26 mouse cellular contexts compared by ENCODE assay signal in genomic region chr4:44967402-44967801, GRCm38 (mm10). TPM values are rescaled to one million over a fixed set of nuclear protein-coding genes. Genes with fewer than 3 reads are reported as not detected.
DNase-seq lines count a peak whose midpoint lies in the region; ATAC-seq and TF ChIP-seq lines count a peak whose summit lies in the region.
"Had no signal": no experiment of that assay in that cellular context is flagged by ENCODE, and none has a peak within 500 bp of the region (broad histone marks: within the 10 kb centered on the region; RNA-seq: fewer than 3 reads in every experiment).

No protein-coding gene starts in this region.

- H3K79me2 ChIP-seq in CH12.LX (replicated peaks; ENCODE audit: control insufficient read depth, extremely low read depth, insufficient read depth, poor library complexity, severe bottlenecking), result no peaks in the 10 kb centered on the region

- no peak; the same call in 1 of the 2 replicates for TF ChIP-seq RAD21 in CH12.LX (IDR thresholded peaks at IDR 0.05; ENCODE audit: low read depth, low read length)

- H3K4me2 ChIP-seq in CH12.LX (ENCODE audit: insufficient read depth, low read depth, poor library complexity, severe bottlenecking), result no peak overlapping the region
- H3K4me2 ChIP-seq: forebrain, embryonic 13.5 days; heart, embryonic 12.5 days; heart, embryonic 15.5 days; hindbrain, embryonic 13.5 days had no signal

- no peak for TF ChIP-seq CTCF in CH12.LX (conservative IDR thresholded peaks at IDR 0.05 in 1 of 2, IDR thresholded peaks at IDR 0.05 in 1 of 2; ENCODE audit: low read depth in 2 of 2, low read length in 2 of 2)

- in situ Hi-C loops in CH12.LX (cut with MboI; ENCODE audit: low pct_ligation_motif_present, low pct_unique_long_range_greater_than_20kb, low sequenced_read_pairs), result no loop called here

- H3K9ac ChIP-seq in CH12.LX (ENCODE audit: insufficient read depth, low read depth), result no peak overlapping the region
- H3K9ac ChIP-seq: forebrain, embryonic 13.5 days; heart, embryonic 12.5 days; heart, embryonic 15.5 days; hindbrain, embryonic 13.5 days had no signal

- peak; percentile 49; the same call in 1 of the 2 replicates for ATAC-seq in neutrophil, adult 5-6 weeks (ENCODE audit: extremely low read depth, insufficient number of reproducible peaks, low FRiP score, poor library complexity, severe bottlenecking)
- ATAC-seq: CD4-positive, CD25-positive, alpha-beta regulatory T cell, adult 4 months; forebrain, embryonic 13.5 days; forebrain, embryonic 16.5 days; hindbrain, embryonic 16.5 days; Patski had no signal

- dilution Hi-C loops in CH12.LX (cut with MboI; ENCODE audit: extremely low pct_ligation_motif_present, extremely low pct_unique_long_range_greater_than_20kb, low sequenced_read_pairs), result no loop called here

- no peak for TF ChIP-seq POLR2A in CH12.LX (IDR thresholded peaks at IDR 0.05; ENCODE audit: low read depth, low read length)

- H3K4me3 ChIP-seq in CH12.LX (replicated peaks in 1 of 3; ENCODE audit: low read depth in 2 of 3, low read length in 2 of 3, poor library complexity in 1 of 3), result peak overlapping the region in 2 of 3 experiments; percentile 0 to 60
- H3K4me3 ChIP-seq: forebrain, embryonic 10.5 days; forebrain, embryonic 13.5 days; heart, embryonic 12.5 days; heart, embryonic 15.5 days; hindbrain, embryonic 10.5 days; hindbrain, embryonic 13.5 days had no signal

- peaks cover 58 to 71% of the 10 kb centered on the region in 2 experiments for H3K4me1 ChIP-seq in CH12.LX (ENCODE audit: control insufficient read depth in 1 of 2, insufficient read depth in 2 of 2)
- H3K4me1 ChIP-seq: forebrain, embryonic 13.5 days; heart, embryonic 12.5 days had no signal

- TF ChIP-seq EP300 in CH12.LX (IDR thresholded peaks at IDR 0.05; ENCODE audit: low read length), result peak; percentile 92

- peaks cover 30% of the 10 kb centered on the region for H3K9me3 ChIP-seq in CH12.LX (replicated peaks; ENCODE audit: low read length)
- H3K9me3 ChIP-seq: forebrain, embryonic 10.5 days; forebrain, embryonic 13.5 days; heart, embryonic 12.5 days; heart, embryonic 15.5 days; hindbrain, embryonic 10.5 days; hindbrain, embryonic 13.5 days had no signal

- no peak overlapping the region for H3K27ac ChIP-seq in CH12.LX (ENCODE audit: insufficient read depth, low read depth)
- H3K27ac ChIP-seq: forebrain, embryonic 10.5 days; forebrain, embryonic 13.5 days; heart, embryonic 15.5 days; hindbrain, embryonic 10.5 days; hindbrain, embryonic 13.5 days had no signal

- DNase-seq in spleen, adult 12 weeks (ENCODE audit: low spot score), result peak; percentile 21
- no peak for DNase-seq in spleen, postnatal 14 days (ENCODE audit: low spot score in 2 of 2)
- DNase-seq in CH12.LX (ENCODE audit: extremely low read depth), result peak; percentile 87
- peak; percentile 80 for DNase-seq in splenic B cell, adult 2 months (ENCODE audit: low read depth, low spot score)
- no peak for DNase-seq in left cerebral cortex, adult 11 months (ENCODE audit: low spot score)
- no peak for DNase-seq in heart, adult 18-20 months
- DNase-seq in gastrocnemius, postnatal 25 days, result no peak
- DNase-seq: adrenal gland, postnatal 14 days; cerebellum, adult 18-20 months; cerebellum, adult 9-10 months; cerebellum, postnatal 14 days; gastrocnemius, postnatal 10 days; heart, adult 11 months; heart, postnatal 10 days; heart, postnatal 36 days had no signal

- peaks cover 0 to 10% of the 10 kb centered on the region in 2 experiments for H3K36me3 ChIP-seq in CH12.LX (replicated peaks in 1 of 2; ENCODE audit: control insufficient read depth in 1 of 2, insufficient read depth in 1 of 2, low read length in 1 of 2)
- no peaks in the 10 kb centered on the region for H3K36me3 ChIP-seq in splenic B cell, adult 2 months (ENCODE audit: control insufficient read depth, insufficient read depth, low read length, poor library complexity, severe bottlenecking)
- H3K36me3 ChIP-seq: forebrain, embryonic 10.5 days; heart, embryonic 12.5 days; heart, embryonic 15.5 days; hindbrain, embryonic 10.5 days; hindbrain, embryonic 13.5 days had no signal

- no peaks in the 10 kb centered on the region for H3K27me3 ChIP-seq in CH12.LX (replicated peaks)
- H3K27me3 ChIP-seq in splenic B cell, adult 2 months (ENCODE audit: control insufficient read depth, insufficient read depth, low read length, poor library complexity, severe bottlenecking), result no peaks in the 10 kb centered on the region
- H3K27me3 ChIP-seq: forebrain, embryonic 13.5 days; heart, embryonic 12.5 days; heart, embryonic 15.5 days; hindbrain, embryonic 13.5 days; Patski had no signal

TF ChIP-seq in CH12.LX, 34 proteins besides CTCF, POLR2A, EP300 and RAD21:
- TF ChIP-seq ETS1 (conservative IDR thresholded peaks at IDR 0.05; ENCODE audit: low read depth, low read length), result peak; percentile 95
- peak; percentile 40; the same call in 1 of the 2 replicates for TF ChIP-seq CHD2 (IDR thresholded peaks at IDR 0.05; ENCODE audit: low read length)
- peak; percentile 83 for TF ChIP-seq MAFK (IDR thresholded peaks at IDR 0.05; ENCODE audit: insufficient replicate concordance, low read length)
- peak; percentile 19; the same call in 1 of the 2 replicates for TF ChIP-seq NRF1 (IDR thresholded peaks at IDR 0.05; ENCODE audit: low read depth, low read length)
- TF ChIP-seq MXI1 (IDR thresholded peaks at IDR 0.05; ENCODE audit: low read depth, low read length), result peak; percentile 43; the same call in 1 of the 2 replicates
- TF ChIP-seq IRF4 (IDR thresholded peaks at IDR 0.05; ENCODE audit: low read depth, low read length), result peak; percentile 83
- no peak for TF ChIP-seq JUND (conservative IDR thresholded peaks at IDR 0.05; ENCODE audit: low read depth, low read length)
- peak; percentile 26; the same call in 1 of the 2 replicates for TF ChIP-seq MAZ (IDR thresholded peaks at IDR 0.05; ENCODE audit: low read depth, low read length)
- peak; percentile 74 for TF ChIP-seq MYC (IDR thresholded peaks at IDR 0.05; ENCODE audit: low read depth, low read length)
- peak; percentile 70; the same call in 1 of the 2 replicates for TF ChIP-seq RCOR1 (conservative IDR thresholded peaks at IDR 0.05; ENCODE audit: low read depth, low read length)
- peak; percentile 99 for TF ChIP-seq BHLHE40 (IDR thresholded peaks at IDR 0.05; ENCODE audit: low read depth, low read length)
- peak; percentile 51; the same call in 1 of the 2 replicates for TF ChIP-seq TBP (conservative IDR thresholded peaks at IDR 0.05; ENCODE audit: low read depth, low read length)
- TF ChIP-seq UBTF (IDR thresholded peaks at IDR 0.05; ENCODE audit: low read depth, low read length), result 0 out of 2 replicates have a peak, but pooled peaks have one; percentile 41
- no peak for TF ChIP-seq JUN (IDR thresholded peaks at IDR 0.05; ENCODE audit: insufficient read depth, low read depth, low read length)
- TF ChIP-seq MEF2A (IDR thresholded peaks at IDR 0.05; ENCODE audit: borderline replicate concordance, low read depth, low read length), result peak; percentile 82
- 0 out of 2 replicates have a peak, but pooled peaks have one; percentile 14 for TF ChIP-seq SMC3 (IDR thresholded peaks at IDR 0.05; ENCODE audit: low read depth, low read length)
- 0 out of 2 replicates have a peak, but pooled peaks have one; percentile 45 for TF ChIP-seq ZMIZ1 (IDR thresholded peaks at IDR 0.05; ENCODE audit: low read depth, low read length)
- peak; percentile 50; the same call in 1 of the 2 replicates for TF ChIP-seq ZNF384 (IDR thresholded peaks at IDR 0.05; ENCODE audit: low read depth, low read length)
- TF ChIP-seq ELF1 (IDR thresholded peaks at IDR 0.05; ENCODE audit: low read depth, low read length), result no peak
- no peak for TF ChIP-seq E2F4 (IDR thresholded peaks at IDR 0.05; ENCODE audit: insufficient replicate concordance, low read depth, low read length)
- TF ChIP-seq NELFE (IDR thresholded peaks at IDR 0.05; ENCODE audit: low read depth, low read length), result no peak
- TF ChIP-seq TCF12 (IDR thresholded peaks at IDR 0.05; ENCODE audit: low read depth, low read length), result peak; percentile 100
- peak; percentile 67 for TF ChIP-seq MAX (IDR thresholded peaks at IDR 0.05; ENCODE audit: low read length)
- no peak for TF ChIP-seq USF1 (IDR thresholded peaks at IDR 0.05; ENCODE audit: low read depth, low read length)

RNA-seq across cellular contexts. Expression of gene Grhpr, which starts 13.8 kb away (rescaled TPM):
- total RNA-seq in CH12.LX (2012; rRNA removed) (43.4 and 76.6 TPM in 2 replicates), CH12.LX (2014; rRNA removed) (106 and 107 TPM in 2 replicates)
- polyA plus RNA-seq in CH12.LX (2012; ENCODE audit: insufficient read length, low read depth), result 174 and 204 TPM in 2 replicates
- 2.9 and 6.6 TPM in 2 replicates for total RNA-seq in neutrophil, adult 5-6 weeks (2017)
- 10 to 100 TPM; 38.6 to 43.6 TPM for total RNA-seq in heart, adult 18-20 months (2021)
- 10 to 100 TPM; 22.5 to 25.6 TPM for total RNA-seq in gastrocnemius, postnatal 25 days (2021)

RNA-seq across cellular contexts. Expression of gene Zbtb5, which starts 44.8 kb away (rescaled TPM):
- total RNA-seq in CH12.LX (2012; rRNA removed), result 6.7 and 10.0 TPM in 2 replicates
- 9.4 and 10.4 TPM in 2 replicates for total RNA-seq in CH12.LX (2014; rRNA removed)
- 8.1 and 8.2 TPM in 2 replicates for polyA plus RNA-seq in CH12.LX (2012; ENCODE audit: insufficient read length, low read depth)
- 16.7 and 17.0 TPM in 2 replicates for total RNA-seq in neutrophil, adult 5-6 weeks (2017)
- total RNA-seq in heart, adult 18-20 months (2021), result 1 to 10 TPM; 3.7 to 4.1 TPM
- total RNA-seq in gastrocnemius, postnatal 25 days (2021), result 1 to 10 TPM; 2.8 to 3.4 TPM

RNA-seq across cellular contexts. Expression of gene Polr1e, which starts 51.0 kb away (rescaled TPM):
- 37.2 and 52.7 TPM in 2 replicates for total RNA-seq in CH12.LX (2012; rRNA removed)
- total RNA-seq in CH12.LX (2014; rRNA removed), result 87.7 and 94.9 TPM in 2 replicates
- 78.6 and 83.0 TPM in 2 replicates for polyA plus RNA-seq in CH12.LX (2012; ENCODE audit: insufficient read length, low read depth)
- total RNA-seq in neutrophil, adult 5-6 weeks (2017), result 16.3 and 22.0 TPM in 2 replicates
- 10 to 100 TPM; 14.5 to 20.7 TPM for total RNA-seq in heart, adult 18-20 months (2021)
- total RNA-seq in gastrocnemius, postnatal 25 days (2021), result 1 to 10 TPM; 4.0 to 4.6 TPM

Comparison
In these comparisons a context has a peak if more than half of its experiments do, and no peak if none do; other contexts are left out.
1. DNase-seq: peak in spleen, adult 12 weeks (single experiment), CH12.LX (single experiment) and splenic B cell, adult 2 months (single experiment); none in spleen, postnatal 14 days (0 of 2), left cerebral cortex, adult 11 months (single experiment), heart, adult 18-20 months (0 of 2) and gastrocnemius, postnatal 25 days (single experiment).